Mouse (Mus musculus): Measurements from ENCODE around the gene Cbl. TPM values are rescaled to one million over a fixed set of nuclear protein-coding genes. Genes with fewer than 3 reads are reported as not detected.

Gene Cbl
- polyA plus RNA-seq, 1 experiment from 2014 or later: 19.7 TPM

GRCm38 (mm10) chr9:44096536-44096935 lies 137.3 kb downstream of the Cbl start:
- ATAC-seq (ENCODE audit: low read depth): peak; percentile 74
- Histone ChIP-seq H3K9me3 (ENCODE audit: control insufficient read depth, low read length) (no peaks in the 10 kb centered on the region), H3K27ac (ENCODE audit: low read depth, low read length) (peak overlapping the region; percentile 28; the same call in 1 of the 2 replicates), H3K27me3 (ENCODE audit: control insufficient read depth, insufficient read depth, low read length) (no peaks in the 10 kb centered on the region), H3K9ac (replicated peaks; ENCODE audit: low read depth, low read length) (no peak overlapping the region), H3K36me3 (ENCODE audit: control insufficient read depth, insufficient read depth, low read length) (no peaks in the 10 kb centered on the region), H3K4me3 (ENCODE audit: low read depth, low read length) (no peak overlapping the region), H3K4me2 (ENCODE audit: low read depth, low read length) (no peak overlapping the region), H3K4me1 (ENCODE audit: control insufficient read depth, insufficient read depth, low read length) (peaks cover 4% of the 10 kb centered on the region)
- WGBS: 23% methylated on average over 9 of the region's 9 CpGs

- Histone ChIP-seq H3K27ac (ENCODE audit: low read depth, low read length) (no peak overlapping the region), H3K27me3 (ENCODE audit: control insufficient read depth, insufficient read depth, low read length) (no peaks in the 10 kb centered on the region), H3K36me3 (ENCODE audit: control insufficient read depth, insufficient read depth, low read length) (no peaks in the 10 kb centered on the region), H3K4me3 (ENCODE audit: low read depth, low read length) (no peak overlapping the region), H3K4me2 (ENCODE audit: low read depth, low read length) (no peak overlapping the region), H3K9me3 (ENCODE audit: control insufficient read depth, low read length) (no peaks in the 10 kb centered on the region), H3K9ac (replicated peaks; ENCODE audit: low read depth, low read length) (no peak overlapping the region), H3K4me1 (ENCODE audit: control insufficient read depth, insufficient read depth, low read length) (peaks cover 4% of the 10 kb centered on the region)
- 87% methylated on average over 9 of the region's 9 CpGs for WGBS
- no peak for ATAC-seq (ENCODE audit: low read depth)
These were observed 138.1 kb downstream of the Cbl start for GRCm38 (mm10) chr9:44095781-44096180.

GRCm38 (mm10) chr9:44094737-44095136 lies 139.1 kb downstream of the Cbl start:
- H3K9me3 ChIP-seq (ENCODE audit: control insufficient read depth, low read length): no peaks in the 10 kb centered on the region
- H3K4me1 ChIP-seq (ENCODE audit: control insufficient read depth, insufficient read depth, low read length): peaks cover 4% of the 10 kb centered on the region
- no peak overlapping the region for H3K27ac ChIP-seq (ENCODE audit: low read depth, low read length)
- H3K36me3 ChIP-seq (ENCODE audit: control insufficient read depth, insufficient read depth, low read length): no peaks in the 10 kb centered on the region
- ATAC-seq (ENCODE audit: low read depth): no peak
- no peak overlapping the region for H3K4me3 ChIP-seq (ENCODE audit: low read depth, low read length)
- no peaks in the 10 kb centered on the region for H3K27me3 ChIP-seq (ENCODE audit: control insufficient read depth, insufficient read depth, low read length)
- no peak overlapping the region for H3K4me2 ChIP-seq (ENCODE audit: low read depth, low read length)
- 85% methylated on average over 3 of the region's 3 CpGs for WGBS
- no peak overlapping the region for H3K9ac ChIP-seq (replicated peaks; ENCODE audit: low read depth, low read length)

- Histone ChIP-seq H3K9me3 (ENCODE audit: control insufficient read depth, low read length) (no peaks in the 10 kb centered on the region), H3K27ac (ENCODE audit: low read depth, low read length) (no peak overlapping the region), H3K27me3 (ENCODE audit: control insufficient read depth, insufficient read depth, low read length) (no peaks in the 10 kb centered on the region), H3K36me3 (ENCODE audit: control insufficient read depth, insufficient read depth, low read length) (no peaks in the 10 kb centered on the region), H3K4me2 (ENCODE audit: low read depth, low read length) (peak overlapping the region; percentile 30; the same call in 1 of the 2 replicates), H3K9ac (replicated peaks; ENCODE audit: low read depth, low read length) (0 out of 2 replicates have a peak overlapping the region, but pooled peaks have one; percentile 8), H3K4me3 (ENCODE audit: low read depth, low read length) (0 out of 2 replicates have a peak overlapping the region, but pooled peaks have one; percentile 3), H3K4me1 (ENCODE audit: control insufficient read depth, insufficient read depth, low read length) (peaks cover 4% of the 10 kb centered on the region)
- 24% methylated on average over 24 of the region's 24 CpGs for WGBS
- ATAC-seq (ENCODE audit: low read depth): 0 out of 2 replicates have a peak, but pooled peaks have one; percentile 42
These were observed 140.0 kb downstream of the Cbl start for GRCm38 (mm10) chr9:44093612-44094503.

Other genes with a start within 250 kb of the Cbl start
- gene Thy1, start 190.7 kb downstream of the Cbl start, polyA plus RNA-seq (2014; fragmentation: Nextera tagmentation; extraction: Ambion mirVana): 4.6 and 11.6 TPM in 2 replicates
- gene Usp2, start 167.0 kb downstream of the Cbl start, polyA plus RNA-seq (2014; fragmentation: Nextera tagmentation; extraction: Ambion mirVana): 9.4 and 11.7 TPM in 2 replicates
- gene Mfrp, start 132.3 kb downstream of the Cbl start, polyA plus RNA-seq (2014; fragmentation: Nextera tagmentation; extraction: Ambion mirVana): not detected in 2 replicates
- gene C1qtnf5, start 126.8 kb downstream of the Cbl start, polyA plus RNA-seq (2014; fragmentation: Nextera tagmentation; extraction: Ambion mirVana): 6.7 and 8.0 TPM in 2 replicates
- 0.08 and 0.10 TPM in 2 replicates for gene Gm49380, start 120.5 kb downstream of the Cbl start, polyA plus RNA-seq (2014; fragmentation: Nextera tagmentation; extraction: Ambion mirVana)
- gene Rnf26, start 120.5 kb downstream of the Cbl start, polyA plus RNA-seq (2014; fragmentation: Nextera tagmentation; extraction: Ambion mirVana): 28.9 and 32.6 TPM in 2 replicates
- 9.0 and 23.0 TPM in 2 replicates for gene Mcam, start 99.6 kb downstream of the Cbl start, polyA plus RNA-seq (2014; fragmentation: Nextera tagmentation; extraction: Ambion mirVana)
- not detected in 2 replicates for gene Ccdc153, start 6.6 kb upstream of the Cbl start, polyA plus RNA-seq (2014; fragmentation: Nextera tagmentation; extraction: Ambion mirVana)
- 0.12 and 0.23 TPM in 2 replicates for gene Pdzd3, start 17.4 kb upstream of the Cbl start, polyA plus RNA-seq (2014; fragmentation: Nextera tagmentation; extraction: Ambion mirVana)
- 3.7 and 4.5 TPM in 2 replicates for gene Nlrx1, start 34.5 kb upstream of the Cbl start, polyA plus RNA-seq (2014; fragmentation: Nextera tagmentation; extraction: Ambion mirVana)
- 21.4 and 25.0 TPM in 2 replicates for gene Abcg4, start 54.6 kb upstream of the Cbl start, polyA plus RNA-seq (2014; fragmentation: Nextera tagmentation; extraction: Ambion mirVana)
- 21.9 and 23.2 TPM in 2 replicates for gene Hinfp, start 71.6 kb upstream of the Cbl start, polyA plus RNA-seq (2014; fragmentation: Nextera tagmentation; extraction: Ambion mirVana)
- 19.0 and 21.9 TPM in 2 replicates for gene C2cd2l, start 86.2 kb upstream of the Cbl start, polyA plus RNA-seq (2014; fragmentation: Nextera tagmentation; extraction: Ambion mirVana)
- 35.3 and 35.9 TPM in 2 replicates for gene Dpagt1, start 92.0 kb upstream of the Cbl start, polyA plus RNA-seq (2014; fragmentation: Nextera tagmentation; extraction: Ambion mirVana)
- gene H2afx, start 100.6 kb upstream of the Cbl start, polyA plus RNA-seq (2014; fragmentation: Nextera tagmentation; extraction: Ambion mirVana): 92.3 and 94.3 TPM in 2 replicates
- 58.3 and 58.4 TPM in 2 replicates for gene Hmbs, start 110.2 kb upstream of the Cbl start, polyA plus RNA-seq (2014; fragmentation: Nextera tagmentation; extraction: Ambion mirVana)
- gene Vps11, start 127.6 kb upstream of the Cbl start, polyA plus RNA-seq (2014; fragmentation: Nextera tagmentation; extraction: Ambion mirVana): 34.4 and 43.4 TPM in 2 replicates
- 20.7 and 27.0 TPM in 2 replicates for gene Hyou1, start 145.4 kb upstream of the Cbl start, polyA plus RNA-seq (2014; fragmentation: Nextera tagmentation; extraction: Ambion mirVana)
- gene Slc37a4, start 162.8 kb upstream of the Cbl start, polyA plus RNA-seq (2014; fragmentation: Nextera tagmentation; extraction: Ambion mirVana): 70.9 and 78.8 TPM in 2 replicates
- 1,180 and 1,219 TPM in 2 replicates for gene Rps25, start 173.1 kb upstream of the Cbl start, polyA plus RNA-seq (2014; fragmentation: Nextera tagmentation; extraction: Ambion mirVana)
- 305 and 308 TPM in 2 replicates for gene Trappc4, start 173.6 kb upstream of the Cbl start, polyA plus RNA-seq (2014; fragmentation: Nextera tagmentation; extraction: Ambion mirVana)
- 31.1 and 34.5 TPM in 2 replicates for gene Ccdc84, start 184.5 kb upstream of the Cbl start, polyA plus RNA-seq (2014; fragmentation: Nextera tagmentation; extraction: Ambion mirVana)
- gene Foxr1, start 207.1 kb upstream of the Cbl start, polyA plus RNA-seq (2014; fragmentation: Nextera tagmentation; extraction: Ambion mirVana): not detected in 2 replicates
- gene Upk2, start 220.9 kb upstream of the Cbl start, polyA plus RNA-seq (2014; fragmentation: Nextera tagmentation; extraction: Ambion mirVana): not detected in 2 replicates
- 11.5 and 12.3 TPM in 2 replicates for gene Bcl9l, start 248.8 kb upstream of the Cbl start, polyA plus RNA-seq (2014; fragmentation: Nextera tagmentation; extraction: Ambion mirVana)